Mouse (Mus musculus): Measurements from ENCODE around the gene Appl2.

DNA sequence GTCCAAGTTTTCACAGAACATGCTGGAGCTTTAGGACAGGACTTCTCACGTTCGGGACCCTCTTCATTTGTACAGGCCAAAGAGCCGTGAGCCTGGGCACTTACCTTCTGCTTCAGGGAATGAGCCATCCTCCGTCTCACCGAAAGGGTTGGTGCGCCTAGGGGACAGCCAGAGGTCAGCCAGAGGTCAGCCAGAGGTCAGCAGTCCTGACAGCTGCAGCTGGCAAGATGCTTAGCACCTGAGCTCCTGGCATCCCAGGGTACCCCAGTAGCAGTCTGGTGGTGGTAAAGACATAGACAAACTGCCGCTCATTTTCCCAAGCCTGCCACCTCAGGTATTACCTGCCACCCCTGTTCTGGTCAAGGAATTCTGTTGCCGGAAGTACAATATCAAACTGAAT is 39.9 kb downstream of the Appl2 start:
- TF ChIP-seq CTCF (IDR thresholded peaks at IDR 0.05) (no peak), POLR2A (IDR thresholded peaks at IDR 0.05; ENCODE audit: insufficient read depth, low read depth, low read length) (no peak)

All from heart, adult 2 months (tissue).